Mouse (Mus musculus): ENCODE results near the gene Apbb1. TPM values are rescaled to one million over a fixed set of nuclear protein-coding genes. Genes with fewer than 3 reads are reported as not detected.

Gene Apbb1
- total RNA-seq, 1 experiment from 2014 or later = 15.0 TPM

GRCm38 (mm10) chr7:105569512-105570496, 11.6 kb downstream of the Apbb1 start:
- no peak for DNase-seq

DNA sequence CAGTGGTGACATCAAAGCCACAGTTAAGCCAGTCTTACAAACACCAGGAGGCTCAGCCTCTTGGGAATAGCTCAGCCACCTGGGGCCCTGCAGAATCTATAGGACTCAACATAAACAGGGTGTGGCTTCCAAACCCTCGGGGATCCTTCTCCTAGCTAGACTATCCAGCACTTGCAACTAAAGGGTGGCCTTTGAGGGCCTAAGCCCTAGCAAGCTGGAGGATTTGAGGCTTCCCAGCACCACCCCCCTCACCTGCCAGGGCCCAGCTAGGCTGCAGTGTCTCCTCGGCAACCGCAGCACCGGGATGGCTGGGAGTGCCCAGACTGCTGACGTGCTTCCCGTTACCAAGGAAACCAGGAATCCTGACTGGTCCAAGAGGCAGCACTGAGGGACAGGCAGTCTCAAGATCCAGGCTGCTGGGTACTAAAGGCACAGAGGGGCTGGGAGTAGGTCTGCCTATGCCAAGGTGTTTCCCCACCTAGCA, 12.4 kb downstream of the Apbb1 start:
- peak; percentile 42 for DNase-seq

DNA sequence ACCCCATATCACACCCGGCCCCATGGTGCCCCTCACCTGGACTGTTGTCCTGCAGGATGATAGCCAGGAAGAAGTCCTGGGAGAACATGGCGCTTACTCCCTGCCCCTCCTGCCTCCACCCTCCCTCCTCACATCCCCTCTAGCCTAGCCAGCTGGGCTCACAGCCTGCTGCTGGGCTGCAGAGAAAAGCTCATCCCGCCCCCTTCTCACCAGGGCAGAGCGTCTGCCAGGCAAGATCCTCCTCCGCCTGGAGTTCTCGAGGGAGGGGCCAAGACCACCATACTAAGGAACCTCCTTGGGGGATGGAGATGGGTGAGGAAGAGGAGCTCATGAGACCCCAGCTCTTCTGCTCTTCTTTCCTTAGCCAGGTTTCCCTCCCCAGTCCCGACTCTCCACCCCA, 12.9 kb downstream of the Apbb1 start:
- DNase-seq = no peak

DNA sequence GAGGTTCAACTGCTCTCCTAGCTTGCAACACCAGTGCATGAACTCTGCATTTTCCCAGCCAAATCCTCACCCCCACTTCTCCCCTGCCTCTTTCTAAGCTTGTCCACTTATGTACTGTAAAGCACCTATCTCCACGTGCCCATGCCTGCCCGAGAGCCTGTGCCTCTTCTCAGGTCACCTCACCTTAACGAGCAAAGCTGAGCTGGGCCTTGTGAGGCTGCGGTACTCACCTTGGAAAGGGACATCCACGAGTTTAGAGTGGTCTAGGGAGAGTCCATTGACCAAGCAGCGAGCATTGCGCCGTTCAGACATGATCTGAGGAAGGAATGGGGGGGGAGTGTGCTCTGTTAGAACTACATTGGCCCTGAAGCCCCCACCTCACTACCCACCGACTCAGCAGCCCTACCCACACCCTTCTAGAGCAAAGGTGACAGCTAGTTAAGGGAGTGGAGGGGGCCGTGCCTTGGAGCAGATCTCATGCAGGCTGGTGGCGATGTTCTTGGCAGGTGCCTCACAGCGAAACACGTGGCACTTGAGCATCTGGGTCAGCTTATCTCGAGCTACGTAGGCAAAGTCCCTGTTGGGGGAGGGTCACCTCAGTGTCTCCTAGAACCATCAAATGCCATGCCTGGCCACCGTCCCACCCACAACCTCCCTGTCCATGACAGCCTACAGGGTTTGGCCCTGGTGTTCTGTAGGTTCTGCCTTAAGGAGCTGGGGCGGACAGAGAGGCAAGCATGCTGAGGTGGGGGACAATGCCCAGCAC, 16.2 kb downstream of the Apbb1 start:
- no peak for DNase-seq

- no peak for DNase-seq
These were observed 18.1 kb downstream of the Apbb1 start for GRCm38 (mm10) chr7:105563367-105563766.

DNA sequence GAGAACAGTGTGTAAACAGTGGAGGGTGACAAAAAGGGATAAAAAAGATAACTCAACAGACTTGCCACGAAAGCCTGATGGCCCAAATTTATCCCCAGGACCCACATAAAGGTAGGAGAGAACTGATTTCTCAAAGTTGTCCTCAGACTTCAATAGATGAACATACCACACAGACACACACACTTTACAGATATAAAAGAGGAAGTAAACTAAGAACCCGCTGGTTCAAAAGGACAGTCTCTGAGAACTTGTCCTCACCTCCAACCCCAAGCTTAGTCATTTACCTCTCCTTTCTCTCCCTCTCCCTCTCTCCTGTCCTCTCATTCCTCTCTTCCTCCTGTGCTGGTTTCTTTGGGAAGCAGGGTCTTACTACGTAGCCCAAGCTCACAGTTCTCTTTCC, 19.1 kb downstream of the Apbb1 start:
- no peak for DNase-seq

DNA sequence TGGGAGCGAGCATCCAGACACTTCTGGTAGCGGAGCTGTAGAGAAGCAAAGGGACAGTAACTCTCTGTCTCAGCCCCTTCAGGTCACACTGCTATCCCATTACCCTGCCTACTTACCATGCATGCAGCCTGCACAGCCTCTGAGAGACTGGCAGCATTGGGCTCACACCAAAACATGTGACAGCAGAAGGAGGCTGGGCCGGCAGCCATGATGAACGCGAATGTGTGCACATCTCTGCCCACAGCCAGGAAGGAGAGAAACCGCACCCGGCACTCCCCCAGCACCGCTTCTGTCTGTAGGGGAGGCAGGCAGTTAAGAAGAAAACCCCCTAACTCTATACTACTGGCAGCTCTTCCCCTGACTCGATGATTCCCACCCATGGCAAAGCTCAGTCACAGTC, 22.4 kb downstream of the Apbb1 start:
- DNase-seq = no peak

DNA sequence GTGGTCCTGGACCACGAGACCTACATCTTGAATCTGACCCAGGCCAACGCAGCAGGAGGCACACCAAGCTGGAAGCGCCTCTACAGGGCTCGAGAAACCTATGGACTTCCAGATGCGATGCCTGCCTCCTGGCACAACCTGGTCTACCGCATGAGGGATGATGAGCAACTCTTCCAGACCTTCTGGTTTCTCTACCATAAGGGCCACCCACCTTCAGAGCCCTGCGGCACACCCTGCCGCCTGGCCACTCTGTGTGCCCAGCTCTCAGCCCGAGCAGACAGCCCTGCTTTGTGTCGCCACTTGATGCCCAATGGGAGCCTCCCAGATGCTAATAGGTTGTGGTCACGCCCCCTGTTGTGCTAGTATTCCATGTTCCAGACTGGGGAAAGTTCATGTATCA, 23.8 kb downstream of the Apbb1 start:
- no peak for DNase-seq

- no peak for DNase-seq
These were observed 25.0 kb downstream of the Apbb1 start for GRCm38 (mm10) chr7:105556406-105556805.

DNA sequence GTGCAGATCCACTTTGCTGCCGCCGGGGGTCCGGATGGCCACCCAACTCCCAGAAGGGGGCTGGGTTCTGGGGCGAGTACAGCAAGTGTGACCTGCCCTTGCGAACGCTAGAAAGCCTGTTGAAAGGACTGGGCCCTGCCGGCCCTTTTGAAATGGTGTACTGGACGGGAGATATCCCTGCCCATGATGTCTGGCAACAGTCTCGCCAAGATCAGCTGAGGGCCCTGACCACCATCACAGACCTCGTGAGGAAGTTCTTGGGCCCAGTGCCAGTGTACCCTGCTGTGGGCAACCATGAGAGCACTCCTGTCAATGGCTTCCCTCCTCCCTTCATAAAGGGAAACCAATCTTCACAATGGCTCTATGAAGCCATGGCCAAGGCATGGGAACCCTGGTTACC, 25.9 kb downstream of the Apbb1 start:
- no peak for DNase-seq

GRCm38 (mm10) chr7:105554212-105554942, 27.1 kb downstream of the Apbb1 start, which contains the start of gene Smpd1:
TSS of gene Smpd1 (plus strand) at chr7:105554360.
- DNase-seq = peak; percentile 85

- no peak for DNase-seq
These were observed 27.8 kb downstream of the Apbb1 start for GRCm38 (mm10) chr7:105553456-105554211.

DNA sequence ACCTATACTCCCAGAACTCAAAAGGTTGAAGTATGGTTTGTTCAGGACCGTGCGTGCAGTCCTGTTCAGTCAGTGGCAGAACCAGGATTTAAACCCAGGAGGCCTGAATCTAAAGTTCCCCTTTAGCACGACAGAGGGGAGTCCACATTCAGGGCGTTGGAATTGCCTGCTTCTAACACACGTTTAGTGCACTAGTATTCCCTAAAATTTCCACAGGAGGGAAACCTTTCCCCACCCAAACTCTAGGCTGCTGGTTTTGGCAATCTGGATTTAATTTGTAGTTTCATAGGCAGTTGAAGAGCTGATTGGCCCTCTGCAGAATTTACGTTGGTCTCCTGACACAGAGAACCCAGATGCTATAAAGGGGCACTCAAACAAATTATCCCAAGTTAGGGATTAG, 32.4 kb downstream of the Apbb1 start:
- DNase-seq = no peak

- DNase-seq = no peak
These were observed 33.5 kb downstream of the Apbb1 start for GRCm38 (mm10) chr7:105547970-105548369.

- no peak for DNase-seq
These were observed 35.5 kb downstream of the Apbb1 start for GRCm38 (mm10) chr7:105545986-105546385.

GRCm38 (mm10) chr7:105534162-105534561, 47.3 kb downstream of the Apbb1 start:
- DNase-seq = no peak

DNA sequence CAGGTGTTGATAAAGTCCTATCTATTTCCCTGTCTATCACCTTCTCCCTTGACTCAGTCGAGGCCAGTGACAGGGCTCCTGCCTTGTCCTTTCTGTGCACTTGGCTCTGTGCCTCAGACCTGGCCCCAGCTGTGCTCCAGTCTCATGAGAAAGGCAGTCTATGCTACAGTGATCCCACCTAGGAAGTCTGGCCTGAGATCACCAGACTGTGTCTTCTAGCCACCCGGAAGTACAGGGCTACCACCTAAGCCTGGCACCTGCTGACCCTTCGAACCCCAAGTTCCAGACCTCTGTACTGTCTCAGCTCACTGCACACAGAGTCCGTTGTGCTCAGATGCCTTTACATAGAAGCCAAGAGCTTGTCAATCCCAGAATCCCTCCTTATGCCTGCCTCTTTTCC, 53.4 kb downstream of the Apbb1 start:
- no peak for DNase-seq

GRCm38 (mm10) chr7:105527306-105527937, 54.0 kb downstream of the Apbb1 start:
- DNase-seq = no peak

DNA sequence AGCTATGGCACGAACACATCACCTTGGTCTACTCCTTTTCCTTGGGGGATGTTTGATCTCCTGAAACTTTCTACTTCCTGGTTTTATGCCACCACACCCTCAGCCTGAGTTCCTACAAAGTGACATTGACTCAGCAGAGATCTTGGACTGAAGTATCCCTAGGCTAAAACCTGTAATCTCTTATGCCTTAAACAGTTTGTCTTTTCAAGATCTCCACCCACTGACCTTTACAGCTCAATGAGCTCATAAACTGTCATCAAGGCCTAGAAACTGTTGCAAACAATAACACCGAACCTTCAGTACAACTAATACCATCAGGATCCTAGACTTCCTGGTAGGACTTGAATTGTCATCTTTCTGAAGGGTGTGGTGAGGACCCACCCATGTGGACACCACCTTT, 57.2 kb downstream of the Apbb1 start:
- DNase-seq = no peak

GRCm38 (mm10) chr7:105520201-105520600, 61.3 kb downstream of the Apbb1 start:
- DNase-seq = no peak

DNA sequence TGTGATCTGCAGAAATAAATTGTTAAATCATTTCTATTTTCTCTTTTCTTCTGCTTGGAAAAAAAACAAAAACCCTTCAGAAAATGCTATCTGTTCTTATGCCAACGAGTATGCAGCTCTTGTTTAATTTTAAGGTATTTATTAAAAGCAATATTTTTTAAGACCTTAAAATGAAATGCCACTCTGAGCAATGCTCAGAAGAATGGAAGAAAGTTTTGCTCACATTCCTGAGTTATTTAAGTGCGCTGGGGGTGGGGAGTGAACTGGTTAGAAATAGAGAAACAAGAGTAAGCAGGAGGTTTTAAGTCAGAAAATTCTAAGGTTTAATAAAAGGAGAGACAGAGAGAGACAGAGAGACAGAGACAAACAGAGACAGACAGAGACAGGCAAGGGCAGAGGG, 61.7 kb downstream of the Apbb1 start:
- DNase-seq = no peak
